Mouse (Mus musculus): Measurements from ENCODE around the gene Olfr850. TPM values are rescaled to one million over a fixed set of nuclear protein-coding genes. Genes with fewer than 3 reads are reported as not detected.

Gene Olfr850
- total RNA-seq (2021) = not detected

DNA sequence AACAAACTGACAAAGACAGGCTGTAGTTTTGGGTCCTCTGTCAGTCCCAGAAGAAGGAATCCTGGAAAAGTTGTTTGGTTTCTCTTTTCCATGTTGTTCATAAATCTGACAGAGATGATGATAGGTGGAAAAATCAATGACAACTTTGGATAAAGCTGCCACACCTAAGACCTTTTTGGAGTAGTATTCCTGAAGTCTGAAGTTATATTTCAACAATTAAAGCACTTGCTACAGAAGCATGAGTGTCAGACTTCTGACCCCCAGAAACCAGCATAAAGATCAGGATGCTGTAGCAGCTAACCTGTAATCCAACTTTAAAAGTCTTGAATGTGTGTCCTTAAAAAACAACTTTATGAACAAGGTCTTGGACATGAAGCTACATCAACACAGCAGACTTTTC lies at the start of gene Olfr850:
Olfr850 (minus strand) TSS at position 101 of the 400 bp plus-strand sequence.
- intact Hi-C loops (cut with DNase I) = no loop called here
- no peak for DNase-seq (ENCODE audit: low spot score in 2 of 2)

- intact Hi-C loops (cut with DNase I) = no loop called here
- DNase-seq (ENCODE audit: low spot score in 2 of 2) = no peak
Observed at GRCm38 (mm10) chr9:19492995-19493394, 14.9 kb upstream of the Olfr850 start, which contains the start of gene Olfr851. Olfr851 (plus strand) TSS chr9:19493295.

- DNase-seq (ENCODE audit: low spot score in 2 of 2) = no peak
- intact Hi-C loops (cut with DNase I) = no loop called here
Observed at GRCm38 (mm10) chr9:19439966-19440365, 38.1 kb downstream of the Olfr850 start, which contains the start of gene Olfr849. Olfr849 (plus strand) TSS chr9:19440266.

Other genes starting within 250 kb of the Olfr850 start
- not detected for gene Olfr843, start 226.3 kb downstream of the Olfr850 start, total RNA-seq (2021)
- gene Olfr844, start 161.9 kb downstream of the Olfr850 start, total RNA-seq (2021) = not detected
- not detected for gene Olfr845, start 141.8 kb downstream of the Olfr850 start, total RNA-seq (2021)
- gene Olfr846, start 114.2 kb downstream of the Olfr850 start, total RNA-seq (2021) = not detected
- not detected for gene Olfr847, start 99.6 kb downstream of the Olfr850 start, total RNA-seq (2021)
- not detected for gene Olfr849, start 38.0 kb downstream of the Olfr850 start, total RNA-seq (2021)
- not detected for gene Olfr851, start 15.0 kb upstream of the Olfr850 start, total RNA-seq (2021)
- not detected for gene Olfr853, start 62.8 kb upstream of the Olfr850 start, total RNA-seq (2021)
- not detected for gene Olfr854, start 89.1 kb upstream of the Olfr850 start, total RNA-seq (2021)
- not detected for gene Olfr855, start 104.4 kb upstream of the Olfr850 start, total RNA-seq (2021)
- gene Zfp317, start 143.9 kb upstream of the Olfr850 start, total RNA-seq (2021) = 10 to 100 TPM; 19.7 to 21.9 TPM
- gene Olfr857, start 231.2 kb upstream of the Olfr850 start, total RNA-seq (2021) = not detected